Mouse (Mus musculus): ENCODE data around the gene Prmt1. TPM values are rescaled to one million over a fixed set of nuclear protein-coding genes. Genes with fewer than 3 reads are reported as not detected.
A peak's percentile ranks its signal among the peaks of the same experiment; 100 is the strongest.

The Prmt1 gene
- polyA plus RNA-seq, 1 experiment from 2014 or later, result 55.6 TPM

- Histone ChIP-seq H3K79me2 (ENCODE audit: inconsistent target) (peaks cover 21% of the 10 kb centered on the region), H3K27ac (no peak overlapping the region), H3K4me3 (ENCODE audit: inconsistent target) (no peak overlapping the region), H3K36me3 (ENCODE audit: inconsistent target) (peaks cover 50% of the 10 kb centered on the region)
- 90% methylated on average over 6 of the region's 8 CpGs for WGBS (ENCODE audit: missing documents)
These were observed 4.8 kb downstream of the Prmt1 start for GRCm38 (mm10) chr7:44981539-44981938.

DNA sequence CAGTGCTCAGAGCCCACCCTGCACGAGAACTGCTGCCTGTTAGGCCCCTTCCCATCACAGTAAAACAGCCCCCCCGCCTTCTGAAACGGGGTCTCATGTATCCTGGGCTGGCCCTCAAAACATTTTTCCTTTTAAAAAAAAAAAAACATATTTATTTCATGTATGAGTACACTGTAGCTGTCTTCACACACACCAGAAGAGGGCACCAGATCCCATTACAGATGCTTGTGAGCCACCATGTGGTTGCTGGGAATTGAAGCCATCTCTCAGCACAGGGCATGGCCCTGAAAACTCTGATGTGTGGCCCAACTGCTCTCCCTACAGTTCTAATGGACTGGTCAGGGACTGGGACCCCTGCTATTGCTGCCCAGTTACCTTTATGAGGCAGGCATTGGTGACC is 8.1 kb downstream of the Prmt1 start:
- H3K36me3 ChIP-seq (ENCODE audit: inconsistent target), result peaks cover 51% of the 10 kb centered on the region
- no peak overlapping the region for H3K27ac ChIP-seq
- H3K4me3 ChIP-seq (ENCODE audit: inconsistent target), result no peak overlapping the region
- no peaks in the 10 kb centered on the region for H3K79me2 ChIP-seq (ENCODE audit: inconsistent target)
- WGBS (ENCODE audit: missing documents), result 97% methylated on average over 3 of the region's 3 CpGs

DNA sequence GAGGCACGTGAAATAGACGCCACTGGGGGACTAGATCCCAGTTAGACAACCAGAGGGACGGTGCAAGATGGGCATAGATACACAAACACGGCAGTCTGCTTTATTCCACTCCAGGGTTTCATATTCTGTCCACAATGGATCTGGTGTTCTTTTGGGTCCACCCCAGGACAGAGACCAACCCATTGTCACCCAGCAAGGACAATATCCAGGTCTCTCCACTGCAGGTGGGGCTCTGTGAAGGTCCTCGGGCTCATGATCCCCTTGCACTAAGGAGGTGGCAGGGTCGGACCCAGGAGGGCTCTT is 11.3 kb downstream of the Prmt1 start:
- H3K27ac ChIP-seq, result no peak overlapping the region
- 75% methylated on average over 6 of the region's 6 CpGs for WGBS (ENCODE audit: missing documents)

GRCm38 (mm10) chr7:44974383-44975116 is 11.8 kb downstream of the Prmt1 start, which contains the start of gene Cpt1c:
Gene Cpt1c (minus strand): TSS chr7:44974851.
- no peak within 1 kb of the TSS for H3K4me3 ChIP-seq (ENCODE audit: inconsistent target)
- H3K79me2 ChIP-seq (ENCODE audit: inconsistent target), result no peaks in the 10 kb centered on the region
- 14% methylated on average over 22 of the region's 22 CpGs for WGBS (ENCODE audit: missing documents)
- H3K36me3 ChIP-seq (ENCODE audit: inconsistent target), result peaks cover 29% of the 10 kb centered on the region
- no peak within 1 kb of the TSS for H3K27ac ChIP-seq

More for the DNA sequence above, 11.3 kb downstream of the Prmt1 start:
- Histone ChIP-seq H3K4me3 (ENCODE audit: inconsistent target) (no peak overlapping the region), H3K79me2 (ENCODE audit: inconsistent target) (no peaks in the 10 kb centered on the region), H3K36me3 (ENCODE audit: inconsistent target) (peaks cover 34% of the 10 kb centered on the region)

DNA sequence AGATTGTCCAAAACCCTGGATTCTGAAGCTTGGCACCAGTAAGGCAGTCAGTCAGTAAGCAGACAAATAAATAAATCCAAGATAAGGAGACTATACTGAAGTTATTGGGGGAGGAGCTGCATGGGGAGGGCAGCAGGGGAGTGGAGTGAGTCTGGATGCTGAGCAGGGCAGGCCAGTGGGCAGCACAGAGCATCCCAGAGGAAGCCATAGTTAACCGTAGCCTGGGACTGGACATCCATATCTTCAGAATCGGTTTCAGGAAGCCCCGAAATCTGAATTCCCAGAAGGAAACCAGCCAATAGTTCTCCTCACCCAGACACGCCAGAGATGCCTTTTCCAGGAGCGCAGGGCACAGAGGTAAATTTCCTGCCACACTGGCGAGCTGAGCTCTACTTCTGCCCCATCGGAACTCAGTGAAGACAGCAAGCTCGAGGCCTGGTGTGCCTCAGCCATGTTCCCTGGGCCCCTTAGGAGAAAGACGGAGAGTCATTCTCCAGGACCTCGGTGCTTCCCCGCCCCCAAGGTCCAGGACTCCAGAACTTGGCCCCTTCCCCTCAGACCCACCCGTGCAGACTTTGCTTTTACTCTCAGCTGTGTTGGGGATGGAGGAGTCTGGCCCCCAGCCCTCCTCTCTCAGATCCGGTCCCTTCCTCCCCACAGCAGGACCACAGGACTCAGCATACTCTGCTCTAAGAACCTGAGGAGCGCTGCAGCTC is 12.8 kb downstream of the Prmt1 start:
- Histone ChIP-seq H3K36me3 (ENCODE audit: inconsistent target) (peaks cover 21% of the 10 kb centered on the region), H3K4me3 (ENCODE audit: inconsistent target) (no peak overlapping the region), H3K79me2 (ENCODE audit: inconsistent target) (no peaks in the 10 kb centered on the region), H3K27ac (no peak overlapping the region)
- 70% methylated on average over 13 of the region's 14 CpGs for WGBS (ENCODE audit: missing documents)

- Histone ChIP-seq H3K27ac (no peak overlapping the region), H3K79me2 (ENCODE audit: inconsistent target) (no peaks in the 10 kb centered on the region), H3K36me3 (ENCODE audit: inconsistent target) (no peaks in the 10 kb centered on the region), H3K4me3 (ENCODE audit: inconsistent target) (no peak overlapping the region)
- 87% methylated on average over 7 of the region's 7 CpGs for WGBS (ENCODE audit: missing documents)
These were observed 15.2 kb downstream of the Prmt1 start for GRCm38 (mm10) chr7:44971142-44971541.

GRCm38 (mm10) chr7:44970231-44970691 is 16.1 kb downstream of the Prmt1 start:
- Histone ChIP-seq H3K36me3 (ENCODE audit: inconsistent target) (no peaks in the 10 kb centered on the region), H3K4me3 (ENCODE audit: inconsistent target) (peak overlapping the region; percentile 10; the same call in 1 of the 2 replicates), H3K27ac (no peak overlapping the region), H3K79me2 (ENCODE audit: inconsistent target) (no peaks in the 10 kb centered on the region)
- WGBS (ENCODE audit: missing documents), result under 1% methylated on average over 34 of the region's 36 CpGs

DNA sequence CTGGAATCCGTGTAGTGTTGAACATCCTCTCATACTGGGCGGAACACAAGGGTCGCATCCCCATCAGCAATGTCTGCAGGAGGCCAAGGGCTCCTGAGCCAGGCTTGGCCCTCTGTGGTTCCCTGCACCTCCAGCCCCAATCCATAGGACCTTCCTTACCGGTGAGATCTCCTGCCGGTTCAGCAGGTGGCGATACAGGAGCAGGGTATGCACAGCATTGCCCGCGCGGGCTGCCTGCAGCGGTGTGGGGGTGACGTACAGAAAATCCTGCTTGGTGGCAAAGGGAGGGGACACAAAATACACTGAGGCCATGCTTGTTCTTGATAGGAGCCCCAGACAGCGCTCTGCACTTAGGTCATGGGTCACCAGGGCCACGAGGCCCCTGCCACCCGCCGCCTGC is 19.7 kb downstream of the Prmt1 start:
- H3K79me2 ChIP-seq (ENCODE audit: inconsistent target), result no peaks in the 10 kb centered on the region
- no peak overlapping the region for H3K27ac ChIP-seq
- H3K36me3 ChIP-seq (ENCODE audit: inconsistent target), result no peaks in the 10 kb centered on the region
- H3K4me3 ChIP-seq (ENCODE audit: inconsistent target), result no peak overlapping the region
- WGBS (ENCODE audit: missing documents), result 88% methylated on average over 13 of the region's 15 CpGs

DNA sequence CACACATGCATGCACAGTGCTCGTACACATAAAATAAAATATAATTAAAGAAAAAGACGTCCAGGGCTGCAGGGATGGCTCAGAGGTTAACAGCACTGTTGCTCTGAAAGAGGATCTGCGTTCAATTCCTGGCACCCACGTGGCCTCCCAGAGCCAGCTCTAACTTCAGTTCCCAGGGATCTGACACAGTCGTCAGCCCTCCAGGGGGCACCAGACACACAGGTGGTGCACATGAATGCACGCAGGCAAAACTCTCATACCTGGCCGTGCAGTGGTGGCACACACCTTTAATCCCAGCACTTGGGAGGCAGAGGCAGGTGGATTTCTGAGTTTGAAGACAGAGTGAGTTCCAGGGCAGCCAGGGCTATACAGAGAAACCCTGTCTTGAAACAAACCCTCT is 20.4 kb downstream of the Prmt1 start:
- no peak overlapping the region for H3K27ac ChIP-seq
- 61% methylated on average over 7 of the region's 7 CpGs for WGBS (ENCODE audit: missing documents)

DNA sequence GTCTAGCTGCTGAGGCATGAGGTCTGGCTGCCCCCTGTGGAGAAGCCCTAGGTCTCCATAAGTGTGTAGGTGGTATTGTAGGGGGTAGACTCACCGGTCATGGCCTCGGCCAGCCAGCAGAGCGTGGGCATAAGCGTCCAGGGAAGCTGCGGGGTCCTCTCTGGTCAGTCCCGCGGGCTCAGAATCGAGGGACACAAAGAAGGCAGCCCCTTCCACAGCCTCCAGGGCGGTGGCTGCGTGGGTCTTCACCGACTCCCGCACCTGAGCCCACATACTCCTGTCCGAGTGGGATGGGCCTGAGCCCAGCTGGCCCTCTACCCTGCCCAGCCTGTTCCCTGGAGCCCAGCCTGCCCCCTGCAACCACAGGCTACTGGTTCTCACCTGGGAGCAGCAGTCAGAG is 21.4 kb downstream of the Prmt1 start:
- WGBS (ENCODE audit: missing documents), result 84% methylated on average over 9 of the region's 13 CpGs
- H3K4me3 ChIP-seq (ENCODE audit: inconsistent target), result no peak overlapping the region

More for the DNA sequence above, 20.4 kb downstream of the Prmt1 start:
- Histone ChIP-seq H3K79me2 (ENCODE audit: inconsistent target) (no peaks in the 10 kb centered on the region), H3K36me3 (ENCODE audit: inconsistent target) (no peaks in the 10 kb centered on the region), H3K4me3 (ENCODE audit: inconsistent target) (no peak overlapping the region)

GRCm38 (mm10) chr7:44962831-44963230 is 23.5 kb downstream of the Prmt1 start:
- Histone ChIP-seq H3K27ac (no peak overlapping the region), H3K36me3 (ENCODE audit: inconsistent target) (no peaks in the 10 kb centered on the region), H3K4me3 (ENCODE audit: inconsistent target) (no peak overlapping the region), H3K79me2 (ENCODE audit: inconsistent target) (no peaks in the 10 kb centered on the region)
- WGBS (ENCODE audit: missing documents), result 72% methylated on average over 5 of the region's 5 CpGs

More for the DNA sequence above, 21.4 kb downstream of the Prmt1 start:
- H3K79me2 ChIP-seq (ENCODE audit: inconsistent target), result no peaks in the 10 kb centered on the region
- no peak overlapping the region for H3K27ac ChIP-seq
- no peaks in the 10 kb centered on the region for H3K36me3 ChIP-seq (ENCODE audit: inconsistent target)

DNA sequence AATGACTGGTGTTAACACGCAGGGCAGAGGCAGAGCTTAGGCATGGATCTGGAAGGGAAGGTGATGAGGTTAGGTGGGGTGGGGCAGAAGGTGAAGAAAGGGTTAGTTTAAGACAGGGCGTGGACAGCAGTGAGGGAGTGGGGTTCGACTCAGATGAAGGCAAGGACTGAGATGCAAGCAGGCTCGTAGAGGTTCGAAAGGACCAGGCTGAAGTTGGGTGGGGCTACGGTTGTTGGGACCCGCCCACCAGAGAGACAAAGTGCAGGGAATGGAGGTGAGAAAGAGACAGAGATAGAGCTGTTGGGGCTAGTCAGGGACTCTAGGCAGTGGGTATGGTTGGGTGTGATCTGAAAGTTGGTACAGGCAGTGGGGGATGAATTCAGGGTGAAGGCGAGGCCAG is 24.0 kb downstream of the Prmt1 start:
- Histone ChIP-seq H3K79me2 (ENCODE audit: inconsistent target) (no peaks in the 10 kb centered on the region), H3K27ac (no peak overlapping the region), H3K4me3 (ENCODE audit: inconsistent target) (no peak overlapping the region), H3K36me3 (ENCODE audit: inconsistent target) (no peaks in the 10 kb centered on the region)
- 84% methylated on average over 8 of the region's 8 CpGs for WGBS (ENCODE audit: missing documents)

DNA sequence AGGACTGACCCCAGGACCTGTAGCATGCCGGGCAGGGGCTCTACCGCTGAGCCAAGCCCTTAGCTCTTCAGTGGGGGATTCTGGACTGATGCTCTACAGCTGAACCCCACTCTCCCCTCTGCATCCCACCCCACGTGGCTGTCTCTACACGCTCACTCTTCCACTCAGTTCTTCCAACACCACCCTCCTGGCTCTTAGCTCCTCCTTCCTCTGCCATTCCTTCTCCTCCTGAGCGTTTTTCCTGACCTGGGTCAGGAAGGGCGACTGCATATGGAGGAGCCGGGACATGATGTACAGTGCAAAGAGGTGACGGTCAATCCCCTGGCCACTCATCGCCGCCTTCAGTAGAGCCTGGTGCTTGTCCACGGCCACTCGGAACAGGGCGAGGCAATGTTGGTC is 25.9 kb downstream of the Prmt1 start:
- Histone ChIP-seq H3K79me2 (ENCODE audit: inconsistent target) (no peaks in the 10 kb centered on the region), H3K27ac (no peak overlapping the region), H3K4me3 (ENCODE audit: inconsistent target) (no peak overlapping the region), H3K36me3 (ENCODE audit: inconsistent target) (no peaks in the 10 kb centered on the region)
- 92% methylated on average over 13 of the region's 13 CpGs for WGBS (ENCODE audit: missing documents)

- H3K4me3 ChIP-seq (ENCODE audit: inconsistent target), result no peak overlapping the region
- no peaks in the 10 kb centered on the region for H3K36me3 ChIP-seq (ENCODE audit: inconsistent target)
- 56% methylated on average over 10 of the region's 10 CpGs for WGBS (ENCODE audit: missing documents)
- H3K27ac ChIP-seq, result no peak overlapping the region
- no peaks in the 10 kb centered on the region for H3K79me2 ChIP-seq (ENCODE audit: inconsistent target)
These were observed 26.4 kb downstream of the Prmt1 start for GRCm38 (mm10) chr7:44959874-44960511.

DNA sequence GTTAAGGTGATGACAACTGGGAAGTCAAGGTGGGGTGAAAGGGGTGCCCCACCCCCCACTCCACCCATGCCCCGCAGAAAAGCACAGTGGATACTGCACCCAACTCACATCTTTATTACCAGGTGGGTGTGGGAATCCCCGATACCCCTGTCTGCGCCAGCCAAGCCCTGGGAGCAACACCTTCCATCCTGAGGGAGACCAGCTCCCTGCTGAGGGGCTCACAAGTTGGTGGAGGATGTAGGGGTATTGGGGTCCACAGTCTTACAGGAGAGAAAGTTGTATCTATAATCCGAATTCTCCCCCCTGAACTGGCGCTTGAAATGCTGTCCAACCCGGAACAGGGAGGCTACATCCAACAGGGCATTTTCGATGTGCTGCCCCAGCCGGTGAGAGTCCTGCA is 27.1 kb downstream of the Prmt1 start:
- WGBS (ENCODE audit: missing documents), result 89% methylated on average over 8 of the region's 8 CpGs
- no peaks in the 10 kb centered on the region for H3K79me2 ChIP-seq (ENCODE audit: inconsistent target)
- no peak overlapping the region for H3K27ac ChIP-seq
- no peak overlapping the region for H3K4me3 ChIP-seq (ENCODE audit: inconsistent target)
- H3K36me3 ChIP-seq (ENCODE audit: inconsistent target), result no peaks in the 10 kb centered on the region

Data from macrophage (primary cell).